Mouse (Mus musculus) heart, embryonic 14.5 days (tissue): ENCODE results near the gene Tmem115. TPM values are rescaled to one million over a fixed set of nuclear protein-coding genes. Genes with fewer than 3 reads are reported as not detected.

Experiments
- ATAC-seq: fragments of 200-750 bp; cut with Nextera tagmentation; 2 replicates; pipeline ENCODE4 v1.8.0; 2017; ENCODE audit warnings: low read depth, moderate TSS enrichment; ENCODE audit not compliant: insufficient number of reproducible peaks, insufficient read depth, low FRiP score
- H3K27ac ChIP-seq, 2 experiments: fragments of 200-500 bp in 1 of 2; fragments of 300-500 bp in 1 of 2; sonication (generic) in 1 of 2; replicated peaks in 1 of 2; 2 replicates each; pipeline ENCODE4 v1.5.1; 2012 to 2014; ENCODE audit warnings: low read depth in 2 of 2, low read length in 2 of 2, control low read depth in 1 of 2, mild to moderate bottlenecking in 1 of 2, mixed read lengths in 1 of 2; ENCODE audit not compliant: control insufficient read depth in 1 of 2, insufficient read depth in 1 of 2
- H3K27me3 ChIP-seq: fragments of 300-500 bp; sonication (generic); 2 replicates; pipeline ENCODE4 v1.6.1; 2014; ENCODE audit warnings: mild to moderate bottlenecking, low read length, control low read depth; ENCODE audit not compliant: control insufficient read depth, insufficient read depth
- H3K36me3 ChIP-seq: fragments of 300-500 bp; sonication (generic); 2 replicates; pipeline ENCODE4 v1.6.1; 2014; ENCODE audit warnings: mild to moderate bottlenecking, control low read depth, low read length, mixed read lengths; ENCODE audit not compliant: control insufficient read depth, insufficient read depth
- H3K4me1 ChIP-seq, 2 experiments: fragments of 200-500 bp in 1 of 2; fragments of 300-500 bp in 1 of 2; sonication (generic) in 1 of 2; 2 replicates each; pipeline ENCODE4 v1.6.1; 2012 to 2014; ENCODE audit warnings: low read length in 2 of 2, control low read depth in 1 of 2, mixed read lengths in 1 of 2; ENCODE audit not compliant: control insufficient read depth in 2 of 2, insufficient read depth in 2 of 2
- H3K4me2 ChIP-seq: fragments of 300-500 bp; sonication (generic); 2 replicates; pipeline ENCODE4 v1.6.1; 2014; ENCODE audit warnings: mild to moderate bottlenecking, low read length
- H3K4me3 ChIP-seq, 2 experiments: fragments of 200-500 bp in 1 of 2; fragments of 300-500 bp in 1 of 2; sonication (generic) in 1 of 2; 2 replicates each; pipeline ENCODE4 v1.5.1; 2012 to 2014; ENCODE audit warnings: low read length in 2 of 2, mild to moderate bottlenecking in 2 of 2, control low read depth in 1 of 2, low read depth in 1 of 2, moderate library complexity in 1 of 2; ENCODE audit not compliant: control insufficient read depth in 1 of 2, insufficient read depth in 1 of 2
- H3K9ac ChIP-seq: fragments of 300-500 bp; sonication (generic); 2 replicates; pipeline ENCODE4 v1.6.1; 2014; ENCODE audit warnings: mild to moderate bottlenecking, low read length
- H3K9me3 ChIP-seq: fragments of 300-500 bp; sonication (generic); 2 replicates; pipeline ENCODE4 v1.6.1; 2016; ENCODE audit warnings: low read length, control low read depth; ENCODE audit not compliant: control insufficient read depth
- WGBS: fragments of 180-500 bp; shearing (Covaris S2); extraction: QIAGEN DNeasy Blood & Tissue Kit; methylation state at CpG from one replicate; pipeline ENCODE4 v1.1.7; 2014; 5-methylcytosine and 5-hydroxymethylcytosine counted together
- polyA plus RNA-seq: library from polyadenylated mRNA; unstranded; fragments of >200 nt; fragmentation: Nextera tagmentation; extraction: Ambion mirVana; gene quantifications from 2 replicates; pipeline ENCODE4 v1.2.1, GENCODE M21; 2014

Gene Tmem115
- polyA plus RNA-seq, 1 experiment from 2014 or later = 39.7 TPM

GRCm38 (mm10) chr9:107493511-107493910 is 40.2 kb upstream of the Tmem115 start:
- H3K27me3 ChIP-seq = no peaks in the 10 kb centered on the region
- H3K4me3 ChIP-seq = no peak overlapping the region
- no peaks in the 10 kb centered on the region for H3K9me3 ChIP-seq
- H3K27ac ChIP-seq = no peak overlapping the region; a peak in 1 of 4 replicates
- H3K4me1 ChIP-seq = peaks cover 4 to 11% of the 10 kb centered on the region in 2 experiments; a peak in 2 of 4 replicates
- no peak overlapping the region for H3K4me2 ChIP-seq
- H3K36me3 ChIP-seq = no peaks in the 10 kb centered on the region
- ATAC-seq = 0 out of 2 replicates have a peak, but pooled peaks have one; percentile 28
- WGBS = 4% methylated on average over 1 of the region's 1 CpGs
- no peak overlapping the region for H3K9ac ChIP-seq

GRCm38 (mm10) chr9:107494238-107494637 is 39.5 kb upstream of the Tmem115 start:
- Histone ChIP-seq H3K4me2 (no peak overlapping the region), H3K27me3 (no peaks in the 10 kb centered on the region), H3K27ac (no peak overlapping the region), H3K9ac (no peak overlapping the region), H3K9me3 (no peaks in the 10 kb centered on the region), H3K4me1 (peaks cover 4 to 11% of the 10 kb centered on the region in 2 experiments; a peak in 2 of 4 replicates), H3K36me3 (no peaks in the 10 kb centered on the region), H3K4me3 (no peak overlapping the region)
- no peak for ATAC-seq
- WGBS = 82% methylated on average over 12 of the region's 12 CpGs

- Histone ChIP-seq H3K4me1 (peaks cover 13 to 16% of the 10 kb centered on the region in 2 experiments), H3K9ac (no peak overlapping the region), H3K4me3 (no peak overlapping the region), H3K27ac (no peak overlapping the region), H3K4me2 (no peak overlapping the region), H3K36me3 (no peaks in the 10 kb centered on the region), H3K27me3 (no peaks in the 10 kb centered on the region), H3K9me3 (no peaks in the 10 kb centered on the region)
- WGBS = 78% methylated on average over 3 of the region's 3 CpGs
- no peak for ATAC-seq
Measured at GRCm38 (mm10) chr9:107496359-107496758, 37.4 kb upstream of the Tmem115 start.

DNA sequence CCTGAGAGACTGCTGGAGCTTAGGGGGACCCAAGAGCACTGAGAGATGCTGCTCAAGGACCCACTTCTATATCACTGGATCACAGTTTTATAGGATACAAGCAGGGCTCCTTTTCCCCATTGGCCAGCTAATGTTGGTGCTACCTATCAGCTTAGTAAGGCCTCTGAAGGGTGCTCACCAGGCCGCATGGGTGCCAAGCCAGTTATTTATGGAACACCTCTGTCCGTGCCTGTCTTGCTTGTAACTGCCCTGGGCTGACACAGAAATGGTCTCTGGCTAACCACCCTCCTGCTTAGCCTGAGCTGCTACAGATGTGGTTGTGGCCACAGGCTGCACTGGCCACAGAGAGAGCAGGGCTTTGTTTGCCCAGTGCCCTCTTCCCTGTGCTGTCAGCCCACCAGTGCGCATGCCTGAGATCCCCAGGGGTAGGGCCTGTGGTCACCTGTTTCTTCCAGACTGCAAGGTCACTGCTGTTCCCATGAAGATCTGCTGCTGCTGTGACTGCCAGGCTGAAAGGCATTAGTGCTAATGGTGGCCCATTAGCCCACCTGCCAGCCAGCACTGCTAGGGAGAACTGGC is 32.9 kb upstream of the Tmem115 start:
- Histone ChIP-seq H3K4me1 (peaks cover 7 to 12% of the 10 kb centered on the region in 2 experiments), H3K27ac (no peak overlapping the region), H3K9ac (no peak overlapping the region; the same call in 1 of the 2 replicates), H3K4me3 (no peak overlapping the region), H3K4me2 (no peak overlapping the region), H3K36me3 (no peaks in the 10 kb centered on the region), H3K9me3 (no peaks in the 10 kb centered on the region), H3K27me3 (no peaks in the 10 kb centered on the region)
- no peak for ATAC-seq
- WGBS = 53% methylated on average over 3 of the region's 3 CpGs

DNA sequence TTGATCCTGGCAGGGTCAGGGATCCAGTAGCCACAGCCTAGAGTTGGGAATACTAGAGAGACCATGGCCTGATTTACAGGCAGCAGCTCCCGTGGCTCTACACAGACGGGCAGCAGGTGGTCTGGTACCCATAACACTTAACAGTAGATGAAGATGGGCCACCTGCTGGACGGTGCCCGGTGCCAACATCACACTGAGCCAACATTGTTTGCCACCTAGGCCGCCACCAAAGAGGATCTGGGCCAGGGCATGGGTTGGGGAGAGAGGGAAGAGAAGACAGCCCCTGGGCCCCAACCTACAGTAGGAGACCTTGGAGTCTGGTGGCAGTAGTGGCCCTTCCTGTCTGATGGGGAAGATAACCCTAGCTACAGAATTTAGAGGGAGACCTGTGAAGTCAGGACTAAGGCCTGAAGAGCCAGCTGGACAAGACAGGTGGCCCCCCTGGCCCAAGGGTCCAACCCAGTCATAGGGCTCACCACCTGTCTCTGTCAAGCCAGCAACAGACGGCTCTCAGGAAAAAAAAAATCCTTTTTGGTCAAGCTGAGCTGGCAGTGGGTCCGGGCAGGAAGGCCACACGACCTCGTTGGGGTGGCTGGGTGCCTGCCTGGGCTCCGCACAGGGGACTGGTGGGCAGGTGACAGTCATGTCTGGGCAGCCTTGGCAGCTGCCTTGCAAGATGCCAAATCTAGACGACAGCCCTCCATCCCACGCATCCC is 31.5 kb upstream of the Tmem115 start:
- 90% methylated on average over 12 of the region's 12 CpGs for WGBS
- Histone ChIP-seq H3K4me2 (no peak overlapping the region), H3K27ac (no peak overlapping the region), H3K36me3 (no peaks in the 10 kb centered on the region), H3K4me1 (peaks cover 9 to 12% of the 10 kb centered on the region in 2 experiments), H3K9me3 (no peaks in the 10 kb centered on the region), H3K4me3 (no peak overlapping the region), H3K27me3 (no peaks in the 10 kb centered on the region), H3K9ac (no peak overlapping the region)
- ATAC-seq = no peak

GRCm38 (mm10) chr9:107504662-107505537 is 28.8 kb upstream of the Tmem115 start:
- no peak overlapping the region for H3K4me2 ChIP-seq
- WGBS = 83% methylated on average over 19 of the region's 19 CpGs
- no peak for ATAC-seq
- no peaks in the 10 kb centered on the region for H3K27me3 ChIP-seq
- H3K36me3 ChIP-seq = no peaks in the 10 kb centered on the region
- H3K4me3 ChIP-seq = no peak overlapping the region
- H3K9me3 ChIP-seq = no peaks in the 10 kb centered on the region
- H3K4me1 ChIP-seq = peaks cover 9 to 12% of the 10 kb centered on the region in 2 experiments
- H3K27ac ChIP-seq = no peak overlapping the region
- no peak overlapping the region for H3K9ac ChIP-seq

GRCm38 (mm10) chr9:107508266-107508665 is 25.5 kb upstream of the Tmem115 start:
- Histone ChIP-seq H3K4me2 (no peak overlapping the region), H3K27ac (no peak overlapping the region), H3K9ac (no peak overlapping the region), H3K27me3 (no peaks in the 10 kb centered on the region), H3K4me1 (peaks cover 4 to 7% of the 10 kb centered on the region in 2 experiments; a peak in 3 of 4 replicates), H3K4me3 (no peak overlapping the region), H3K36me3 (no peaks in the 10 kb centered on the region), H3K9me3 (no peaks in the 10 kb centered on the region)
- ATAC-seq = no peak
- WGBS = 51% methylated on average over 10 of the region's 10 CpGs
